In the genomic region with DNA sequence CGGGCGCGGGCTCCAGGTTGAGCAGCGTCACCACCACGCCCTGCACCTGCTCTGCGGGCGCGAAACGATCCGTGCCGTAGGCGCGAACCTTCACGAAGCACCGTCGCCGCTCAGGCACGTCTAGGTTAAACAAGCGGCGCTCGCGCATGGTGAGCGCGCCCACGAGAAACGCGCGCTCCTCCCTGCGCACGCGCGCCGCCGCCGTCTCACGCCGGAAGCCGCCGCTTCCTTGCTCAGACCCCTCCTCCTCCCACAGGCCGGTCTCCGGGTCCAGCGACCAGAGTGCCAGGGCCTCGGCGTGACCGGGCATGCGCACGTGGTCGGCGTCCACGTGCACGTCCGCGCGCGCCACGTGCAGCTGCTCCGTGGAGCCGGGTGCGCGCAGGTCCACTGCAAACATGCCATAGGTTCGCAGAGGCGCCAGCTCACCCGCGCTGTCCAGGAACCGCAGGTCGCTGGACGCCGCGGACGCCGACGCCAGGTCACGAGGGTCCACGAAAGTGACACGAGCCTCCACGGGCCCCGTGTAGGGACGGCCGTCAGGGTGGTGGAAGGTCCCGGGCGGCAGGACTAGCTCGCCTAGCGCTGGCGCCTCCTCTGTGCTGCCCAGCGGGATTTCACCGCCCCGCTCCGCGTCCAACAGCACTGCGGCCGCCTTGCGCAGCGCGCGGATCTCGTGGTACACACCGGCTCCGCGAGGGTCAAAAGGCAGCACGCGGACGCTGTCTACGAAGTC, we compare ENCODE assay signal across 7 mouse cellular contexts. TPM values are rescaled to one million over a fixed set of nuclear protein-coding genes. Genes with fewer than 3 reads are reported as not detected.
DNase-seq lines count a peak whose midpoint lies in the region; ATAC-seq and TF ChIP-seq lines count a peak whose summit lies in the region.

No protein-coding gene starts in this region.

- no peak for DNase-seq in thymus, adult 2 months
- no peak for DNase-seq in thymus, adult 18-20 months
- peak; percentile 63 for DNase-seq in embryonic facial prominence, embryonic 11.5 days (ENCODE audit: low spot score)
- DNase-seq in hindbrain, embryonic 10.5 days (ENCODE audit: low spot score), result peak; percentile 57
- DNase-seq in layer of hippocampus, postnatal 36 days, result peak; percentile 33 to 49
- peak; percentile 59 for DNase-seq in lung, postnatal 36 days

- peak overlapping the region; percentile 56 for H3K4me2 ChIP-seq in embryonic facial prominence, embryonic 11.5 days (ENCODE audit: low read depth, low read length)
- H3K4me2 ChIP-seq in stomach, embryonic 15.5 days, result peak overlapping the region; percentile 75

- no peak for TF ChIP-seq CTCF in thymus, adult 2 months (IDR thresholded peaks at IDR 0.05; ENCODE audit: borderline replicate concordance, control insufficient read depth, extremely low read depth, insufficient read depth, low read length, poor library complexity)

- TF ChIP-seq POLR2A in thymus, adult 2 months (IDR thresholded peaks at IDR 0.05; ENCODE audit: control insufficient read depth, extremely low read depth, insufficient read depth, low read length, poor library complexity), result no peak

- H3K36me3 ChIP-seq in thymus, adult 2 months (ENCODE audit: control insufficient read depth, insufficient read depth, low read length), result no peaks in the 10 kb centered on the region
- H3K36me3 ChIP-seq in embryonic facial prominence, embryonic 11.5 days (replicated peaks; ENCODE audit: control insufficient read depth, insufficient read depth, low read depth, low read length), result no peaks in the 10 kb centered on the region
- no peaks in the 10 kb centered on the region for H3K36me3 ChIP-seq in hindbrain, embryonic 10.5 days
- H3K36me3 ChIP-seq in stomach, embryonic 15.5 days, result no peaks in the 10 kb centered on the region

- no peak overlapping the region for H3K27ac ChIP-seq in thymus, adult 2 months (ENCODE audit: control insufficient read depth, insufficient read depth, low read length)
- no peak overlapping the region for H3K27ac ChIP-seq in embryonic facial prominence, embryonic 11.5 days (replicated peaks; ENCODE audit: low read depth, low read length)
- peak overlapping the region; percentile 56; the same call in 1 of the 2 replicates for H3K27ac ChIP-seq in hindbrain, embryonic 10.5 days
- no peak overlapping the region for H3K27ac ChIP-seq in stomach, embryonic 15.5 days

- H3K9ac ChIP-seq in embryonic facial prominence, embryonic 11.5 days (replicated peaks; ENCODE audit: low read length), result peak overlapping the region; percentile 28
- H3K9ac ChIP-seq in stomach, embryonic 15.5 days, result no peak overlapping the region

- 11% methylated on average over 103 of the region's 103 CpGs for WGBS in thymus, adult 2 months
- WGBS in embryonic facial prominence, embryonic 11.5 days, result 7% methylated on average over 103 of the region's 103 CpGs
- 6% methylated on average over 103 of the region's 103 CpGs for WGBS in hindbrain, embryonic 10.5 days
- 5% methylated on average over 98 of the region's 103 CpGs for WGBS in stomach, embryonic 15.5 days

- ATAC-seq in embryonic facial prominence, embryonic 11.5 days (replicated peaks; ENCODE audit: insufficient number of reproducible peaks, low FRiP score, low TSS enrichment, low read depth), result no peak
- ATAC-seq in stomach, embryonic 15.5 days (ENCODE audit: insufficient read depth, low FRiP score, low read depth), result 0 out of 2 replicates have a peak, but pooled peaks have one; percentile 36

- H3K4me1 ChIP-seq in thymus, adult 2 months (replicated peaks; ENCODE audit: control insufficient read depth, insufficient read depth, low read length), result peaks cover 12% of the 10 kb centered on the region; the same call in 1 of the 2 replicates
- H3K4me1 ChIP-seq in embryonic facial prominence, embryonic 11.5 days (ENCODE audit: control insufficient read depth, insufficient read depth, low read length), result no peaks in the 10 kb centered on the region; the same call in 1 of the 2 replicates
- H3K4me1 ChIP-seq in hindbrain, embryonic 10.5 days (replicated peaks), result peaks cover 35% of the 10 kb centered on the region
- H3K4me1 ChIP-seq in stomach, embryonic 15.5 days, result peaks cover 25% of the 10 kb centered on the region

- H3K27me3 ChIP-seq in thymus, adult 2 months (ENCODE audit: control insufficient read depth, insufficient read depth, low read length), result peaks cover 36% of the 10 kb centered on the region
- peaks cover 81% of the 10 kb centered on the region for H3K27me3 ChIP-seq in embryonic facial prominence, embryonic 11.5 days (ENCODE audit: control insufficient read depth, insufficient read depth, low read length)
- H3K27me3 ChIP-seq in hindbrain, embryonic 10.5 days (ENCODE audit: insufficient read depth, poor library complexity, severe bottlenecking), result peaks cover 100% of the 10 kb centered on the region
- peaks cover 84% of the 10 kb centered on the region for H3K27me3 ChIP-seq in stomach, embryonic 15.5 days (replicated peaks)

- H3K9me3 ChIP-seq in embryonic facial prominence, embryonic 11.5 days (replicated peaks; ENCODE audit: control insufficient read depth, low read length), result no peaks in the 10 kb centered on the region
- no peaks in the 10 kb centered on the region for H3K9me3 ChIP-seq in hindbrain, embryonic 10.5 days
- H3K9me3 ChIP-seq in stomach, embryonic 15.5 days, result no peaks in the 10 kb centered on the region

- peak overlapping the region; percentile 43 for H3K4me3 ChIP-seq in thymus, adult 2 months (ENCODE audit: control insufficient read depth, insufficient read depth, low read length)
- H3K4me3 ChIP-seq in embryonic facial prominence, embryonic 11.5 days (ENCODE audit: low read depth, low read length), result peak overlapping the region; percentile 33
- H3K4me3 ChIP-seq in hindbrain, embryonic 10.5 days, result peak overlapping the region; percentile 47
- H3K4me3 ChIP-seq in stomach, embryonic 15.5 days (replicated peaks), result peak overlapping the region; percentile 35

RNA-seq across cellular contexts. Expression of a gene that starts 5.3 kb away (rescaled TPM):
- polyA plus RNA-seq in thymus, adult 2 months (2012; rRNA removed), result 0.75 and 2.2 TPM in 2 replicates
- polyA plus RNA-seq in embryonic facial prominence, embryonic 11.5 days (2014; fragmentation: Nextera tagmentation; extraction: Ambion mirVana), result 0.32 and 0.66 TPM in 2 replicates
- 0.44 and 0.47 TPM in 2 replicates for polyA plus RNA-seq in hindbrain, embryonic 10.5 days (2016; fragmentation: Nextera tagmentation; extraction: Ambion mirVana)
- under 1 TPM; 0.86 to 0.92 TPM for total RNA-seq in layer of hippocampus, postnatal 36 days (2021)
- polyA plus RNA-seq in stomach, embryonic 15.5 days (2015; fragmentation: Nextera tagmentation; extraction: Ambion mirVana), result 0.83 and 0.95 TPM in 2 replicates

RNA-seq across cellular contexts. Expression of a gene that starts 19.8 kb away (rescaled TPM):
- polyA plus RNA-seq in thymus, adult 2 months (2012; rRNA removed), result 1.3 and 1.8 TPM in 2 replicates
- 3.2 and 3.7 TPM in 2 replicates for polyA plus RNA-seq in embryonic facial prominence, embryonic 11.5 days (2014; fragmentation: Nextera tagmentation; extraction: Ambion mirVana)
- 4.7 and 4.8 TPM in 2 replicates for polyA plus RNA-seq in hindbrain, embryonic 10.5 days (2016; fragmentation: Nextera tagmentation; extraction: Ambion mirVana)
- total RNA-seq in layer of hippocampus, postnatal 36 days (2021), result under 1 TPM in 1 of 2 experiments, not detected in 1; 0.76 TPM
- polyA plus RNA-seq in stomach, embryonic 15.5 days (2015; fragmentation: Nextera tagmentation; extraction: Ambion mirVana), result 3.1 and 3.9 TPM in 2 replicates

RNA-seq across cellular contexts. Expression of a gene that starts 20.2 kb away (rescaled TPM):
- polyA plus RNA-seq in thymus, adult 2 months (2012; rRNA removed), result 120 and 150 TPM in 2 replicates
- polyA plus RNA-seq in embryonic facial prominence, embryonic 11.5 days (2014; fragmentation: Nextera tagmentation; extraction: Ambion mirVana), result 158 and 165 TPM in 2 replicates
- 166 and 177 TPM in 2 replicates for polyA plus RNA-seq in hindbrain, embryonic 10.5 days (2016; fragmentation: Nextera tagmentation; extraction: Ambion mirVana)
- total RNA-seq in layer of hippocampus, postnatal 36 days (2021), result 100 to 1,000 TPM; 154 to 159 TPM
- 183 and 190 TPM in 2 replicates for polyA plus RNA-seq in stomach, embryonic 15.5 days (2015; fragmentation: Nextera tagmentation; extraction: Ambion mirVana)

RNA-seq across cellular contexts. Expression of a gene that starts 20.3 kb away (rescaled TPM):
- polyA plus RNA-seq in thymus, adult 2 months (2012; rRNA removed), result 8.0 and 11.7 TPM in 2 replicates
- 3.6 TPM in 2 replicates for polyA plus RNA-seq in embryonic facial prominence, embryonic 11.5 days (2014; fragmentation: Nextera tagmentation; extraction: Ambion mirVana)
- polyA plus RNA-seq in hindbrain, embryonic 10.5 days (2016; fragmentation: Nextera tagmentation; extraction: Ambion mirVana), result 4.9 and 7.3 TPM in 2 replicates
- 10 to 100 TPM; 32.3 to 36.3 TPM for total RNA-seq in layer of hippocampus, postnatal 36 days (2021)
- 2.8 and 4.1 TPM in 2 replicates for polyA plus RNA-seq in stomach, embryonic 15.5 days (2015; fragmentation: Nextera tagmentation; extraction: Ambion mirVana)

RNA-seq across cellular contexts. Expression of a gene that starts 49.9 kb away (rescaled TPM):
- polyA plus RNA-seq in thymus, adult 2 months (2012; rRNA removed), result 29.0 and 34.2 TPM in 2 replicates
- 13.8 and 14.9 TPM in 2 replicates for polyA plus RNA-seq in embryonic facial prominence, embryonic 11.5 days (2014; fragmentation: Nextera tagmentation; extraction: Ambion mirVana)
- polyA plus RNA-seq in hindbrain, embryonic 10.5 days (2016; fragmentation: Nextera tagmentation; extraction: Ambion mirVana), result 39.8 and 49.9 TPM in 2 replicates
- 10 to 100 TPM; 15.6 to 19.0 TPM for total RNA-seq in layer of hippocampus, postnatal 36 days (2021)
- 4.4 and 5.9 TPM in 2 replicates for polyA plus RNA-seq in stomach, embryonic 15.5 days (2015; fragmentation: Nextera tagmentation; extraction: Ambion mirVana)

Comparison
In these comparisons a context has a peak if more than half of its experiments do, and no peak if none do; other contexts are left out.
1. DNase-seq: peak in embryonic facial prominence, embryonic 11.5 days (single experiment), hindbrain, embryonic 10.5 days (single experiment), layer of hippocampus, postnatal 36 days (2 of 2) and lung, postnatal 36 days (single experiment); none in thymus, adult 2 months (single experiment) and thymus, adult 18-20 months (0 of 2).
2. Peak in every context shown above with its lines, with median percentiles within 50 percentile points of each other: H3K4me3 ChIP-seq.